Mouse (Mus musculus) myocyte (in vitro differentiated cells): ENCODE results near the gene Mycbp2. TPM values are rescaled to one million over a fixed set of nuclear protein-coding genes. Genes with fewer than 3 reads are reported as not detected.

ENCODE experiments used
- H3K27me3 ChIP-seq: one replicate; pipeline ENCODE4 v1.6.1; 2011; ENCODE audit not compliant: control insufficient read depth, insufficient read depth, insufficient read length
- H3K36me3 ChIP-seq: one replicate; pipeline ENCODE4 v1.6.1; 2011; ENCODE audit not compliant: control insufficient read depth, insufficient read depth
- H3K4me2 ChIP-seq: one replicate; pipeline ENCODE4 v1.6.1; 2011; ENCODE audit warnings: low read depth, control low read depth
- H3K4me3 ChIP-seq: one replicate; pipeline ENCODE4 v1.5.1; 2011; ENCODE audit warnings: mild to moderate bottlenecking, control low read depth, moderate library complexity
- H3K79me2 ChIP-seq: one replicate; pipeline ENCODE4 v1.6.1; 2011; ENCODE audit not compliant: control insufficient read depth, insufficient read depth
- H3ac ChIP-seq: one replicate; pipeline ENCODE4 v1.6.1; 2011; ENCODE audit not compliant: control insufficient read depth, insufficient read length
- CEBPB ChIP-seq: IDR thresholded peaks from 2 replicates; pipeline ENCODE4 v1.6.1; 2011; ENCODE audit warnings: mild to moderate bottlenecking, moderate library complexity; ENCODE audit not compliant: poor library complexity, insufficient read depth, severe bottlenecking
- E2F4 ChIP-seq: IDR thresholded peaks from one replicate; pipeline ENCODE4 v1.6.1; 2011; ENCODE audit warnings: mild to moderate bottlenecking, control low read depth, moderate library complexity; ENCODE audit not compliant: insufficient read depth
- MAX ChIP-seq: IDR thresholded peaks from one replicate; pipeline ENCODE4 v1.6.1; 2011; ENCODE audit warnings: low read depth, mild to moderate bottlenecking, control low read depth
- MYOD1 ChIP-seq, 3 experiments: IDR thresholded peaks; one replicate each; pipeline ENCODE4 v1.6.1; 2011; ENCODE audit warnings: control low read depth in 2 of 3, low read depth in 2 of 3, mild to moderate bottlenecking in 2 of 3, moderate library complexity in 1 of 3; ENCODE audit not compliant: insufficient read length in 2 of 3, control insufficient read depth in 1 of 3
- MYOG ChIP-seq, 3 experiments: IDR thresholded peaks; one replicate each; pipeline ENCODE4 v1.6.1; 2011; ENCODE audit warnings: control low read depth in 2 of 3, low read depth in 2 of 3, mild to moderate bottlenecking in 2 of 3; ENCODE audit not compliant: insufficient read length in 2 of 3, control insufficient read depth in 1 of 3, insufficient read depth in 1 of 3
- POLR2A ChIP-seq: IDR thresholded peaks from one replicate; pipeline ENCODE4 v1.6.1; 2011; ENCODE audit warnings: low read depth, mild to moderate bottlenecking, control low read depth, moderate library complexity; ENCODE audit not compliant: insufficient read length
- POLR2AphosphoS2 ChIP-seq: IDR thresholded peaks from one replicate; pipeline ENCODE4 v1.6.1; 2011; ENCODE audit warnings: low read depth, control low read depth; ENCODE audit not compliant: insufficient read length
- REST ChIP-seq: IDR thresholded peaks from one replicate; pipeline ENCODE4 v1.6.1; 2011; ENCODE audit warnings: mild to moderate bottlenecking, control low read depth, moderate library complexity; ENCODE audit not compliant: insufficient read depth, insufficient read length
- SRF ChIP-seq: IDR thresholded peaks from one replicate; pipeline ENCODE4 v1.6.1; 2011; ENCODE audit warnings: low read depth; ENCODE audit not compliant: control insufficient read depth, insufficient read length
- TCF12 ChIP-seq: IDR thresholded peaks from one replicate; pipeline ENCODE4 v1.6.1; 2011; ENCODE audit warnings: mild to moderate bottlenecking, control low read depth; ENCODE audit not compliant: poor library complexity, insufficient read depth, severe bottlenecking
- TCF3 ChIP-seq: IDR thresholded peaks from one replicate; pipeline ENCODE4 v1.6.1; 2011; ENCODE audit warnings: low read depth, control low read depth; ENCODE audit not compliant: insufficient read length
- USF1 ChIP-seq: IDR thresholded peaks from one replicate; pipeline ENCODE4 v1.6.1; 2011; ENCODE audit warnings: low read depth, mild to moderate bottlenecking, control low read depth, moderate library complexity
- polyA plus RNA-seq: library from polyadenylated mRNA; unstranded; fragments of >200 nt; fragmentation: generic; extraction: Trizol; gene quantifications from one replicate; pipeline ENCODE4 v1.2.1, GENCODE M21; 2012; ENCODE audit warnings: missing spikeins

The Mycbp2 gene
- polyA plus RNA-seq, 1 experiment, result 7.7 TPM

- peaks cover 8% of the 10 kb centered on the region for H3K79me2 ChIP-seq
- TF ChIP-seq POLR2AphosphoS2 (no peak), USF1 (no peak), MAX (no peak), MYOD1 (IDR thresholded peaks at IDR 0.05; ENCODE audit: control insufficient read depth in 1 of 3, insufficient read length in 2 of 3, low read depth in 2 of 3) (no peak), E2F4 (no peak), SRF (no peak), POLR2A (no peak), MYOG (IDR thresholded peaks at IDR 0.05; ENCODE audit: control insufficient read depth in 1 of 3, insufficient read depth in 1 of 3, insufficient read length in 2 of 3, low read depth in 2 of 3) (no peak), TCF3 (no peak), CEBPB (no peak), TCF12 (no peak), REST (no peak)
Observed at GRCm38 (mm10) chr14:103102731-103103335, 243.8 kb downstream of the Mycbp2 start.

DNA sequence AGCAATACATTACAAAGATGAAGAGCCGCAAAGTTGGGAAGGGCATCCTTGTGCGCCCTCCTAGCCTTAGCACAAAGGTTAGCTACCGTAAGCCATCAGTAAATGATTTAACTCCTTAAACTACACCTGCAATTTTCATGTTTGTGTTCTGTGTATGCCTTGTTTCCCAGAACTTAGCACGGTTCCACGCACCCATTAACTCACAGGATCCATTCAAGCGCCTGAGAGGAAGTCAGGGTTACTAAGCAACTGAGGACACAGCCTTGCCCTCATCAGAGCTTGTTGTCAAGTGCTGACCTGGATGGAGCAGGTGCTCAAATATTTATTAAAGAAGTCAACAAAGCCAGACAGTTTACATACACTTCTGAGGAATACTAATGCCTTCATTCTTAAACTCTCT lies 244.4 kb downstream of the Mycbp2 start:
- no peak overlapping the region for H3ac ChIP-seq
- TF ChIP-seq REST (no peak), MAX (no peak), POLR2A (no peak), CEBPB (no peak), SRF (no peak), POLR2AphosphoS2 (no peak), TCF3 (no peak), USF1 (no peak), TCF12 (no peak), MYOG (IDR thresholded peaks at IDR 0.05; ENCODE audit: control insufficient read depth in 1 of 3, insufficient read depth in 1 of 3, insufficient read length in 2 of 3, low read depth in 2 of 3) (no peak), MYOD1 (IDR thresholded peaks at IDR 0.05; ENCODE audit: control insufficient read depth in 1 of 3, insufficient read length in 2 of 3, low read depth in 2 of 3) (no peak), E2F4 (no peak)
- no peak overlapping the region for H3K4me3 ChIP-seq
- H3K27me3 ChIP-seq, result no peaks in the 10 kb centered on the region
- peaks cover 14% of the 10 kb centered on the region for H3K79me2 ChIP-seq
- no peak overlapping the region for H3K4me2 ChIP-seq
- no peaks in the 10 kb centered on the region for H3K36me3 ChIP-seq

More at GRCm38 (mm10) chr14:103102731-103103335, 243.8 kb downstream of the Mycbp2 start:
- Histone ChIP-seq H3K27me3 (no peaks in the 10 kb centered on the region), H3ac (no peak overlapping the region), H3K4me3 (no peak overlapping the region), H3K36me3 (no peaks in the 10 kb centered on the region), H3K4me2 (no peak overlapping the region)

DNA sequence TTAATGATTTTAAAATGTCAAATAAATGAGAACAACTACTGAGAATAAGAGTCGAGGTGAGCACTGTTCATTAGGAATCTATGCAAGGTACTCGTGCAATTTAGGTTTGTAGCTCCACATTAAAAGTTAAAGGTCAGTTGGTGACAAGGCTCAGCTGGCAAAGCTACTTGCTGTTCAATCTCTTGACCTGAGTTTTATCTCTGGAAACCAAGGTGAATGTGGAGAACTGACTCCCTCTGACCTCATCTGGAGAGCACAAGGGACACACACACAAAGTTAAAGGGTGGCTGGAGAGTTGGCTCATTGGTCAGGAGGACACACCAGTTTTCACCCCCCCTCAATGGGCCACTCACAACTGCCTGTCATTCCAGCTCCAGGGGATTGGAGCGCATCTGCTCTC lies 245.4 kb downstream of the Mycbp2 start:
- H3K36me3 ChIP-seq, result no peaks in the 10 kb centered on the region
- TF ChIP-seq TCF3, result no peak
- TF ChIP-seq SRF, result no peak
- TF ChIP-seq CEBPB, result no peak
- no peak for TF ChIP-seq TCF12
- no peak for TF ChIP-seq REST
- TF ChIP-seq MAX, result no peak
- no peak for TF ChIP-seq POLR2A
- no peak for TF ChIP-seq POLR2AphosphoS2
- no peak for TF ChIP-seq E2F4
- TF ChIP-seq USF1, result no peak
- TF ChIP-seq MYOD1 (IDR thresholded peaks at IDR 0.05; ENCODE audit: control insufficient read depth in 1 of 3, insufficient read length in 2 of 3, low read depth in 2 of 3), result no peak
- peaks cover 25% of the 10 kb centered on the region for H3K79me2 ChIP-seq

DNA sequence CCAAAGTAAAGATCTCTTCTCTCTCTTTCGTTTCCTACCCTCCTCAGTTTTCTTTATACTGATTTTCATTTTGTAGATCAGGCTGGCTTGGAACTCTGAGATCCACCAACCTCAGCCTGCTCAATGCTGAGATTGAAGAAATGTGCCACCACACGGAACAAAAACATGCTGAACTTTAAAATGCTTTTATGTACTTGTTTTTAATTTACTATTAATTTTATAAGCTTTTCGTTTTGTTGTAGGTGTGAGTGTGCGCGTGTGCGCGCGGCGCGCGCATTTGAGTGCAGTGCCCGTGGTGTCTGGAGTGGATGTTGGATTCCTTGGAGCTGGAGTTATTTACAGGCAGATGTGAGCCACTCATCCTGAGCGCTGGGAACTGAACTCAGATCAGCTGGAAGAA lies 246.3 kb downstream of the Mycbp2 start:
- Histone ChIP-seq H3K4me3 (peak overlapping the region; percentile 42), H3K36me3 (no peaks in the 10 kb centered on the region), H3K27me3 (no peaks in the 10 kb centered on the region), H3K4me2 (peak overlapping the region; percentile 96), H3K79me2 (peaks cover 33% of the 10 kb centered on the region), H3ac (no peak overlapping the region)
- TF ChIP-seq MYOD1 (IDR thresholded peaks at IDR 0.05; ENCODE audit: control insufficient read depth in 1 of 3, insufficient read length in 2 of 3, low read depth in 2 of 3) (no peak), SRF (no peak), MYOG (IDR thresholded peaks at IDR 0.05; ENCODE audit: control insufficient read depth in 1 of 3, insufficient read depth in 1 of 3, insufficient read length in 2 of 3, low read depth in 2 of 3) (no peak), CEBPB (no peak), POLR2A (no peak), REST (no peak), E2F4 (no peak), TCF12 (no peak)

More for the DNA sequence above, 245.4 kb downstream of the Mycbp2 start:
- Histone ChIP-seq H3ac (no peak overlapping the region), H3K27me3 (no peaks in the 10 kb centered on the region), H3K4me3 (no peak overlapping the region), H3K4me2 (no peak overlapping the region)
